Mouse (Mus musculus): Measurements from ENCODE around the gene Ly6g6c. TPM values are rescaled to one million over a fixed set of nuclear protein-coding genes. Genes with fewer than 3 reads are reported as not detected.

Gene Ly6g6c
- polyA plus RNA-seq, 1 experiment = 0.17 TPM

- 9% methylated on average over 2 of the region's 2 CpGs for WGBS
- DNase-seq (ENCODE audit: low read depth, low spot score) = no peak
These were observed 12.1 kb downstream of the Ly6g6c start for GRCm38 (mm10) chr17:35077285-35077684.

- WGBS = 3% methylated on average over 14 of the region's 14 CpGs
- no peak for DNase-seq (ENCODE audit: low read depth, low spot score)
These were observed 12.6 kb downstream of the Ly6g6c start, which contains the start of gene Ly6g6d for GRCm38 (mm10) chr17:35077786-35078233. TSS of gene Ly6g6d (minus strand) at chr17:35078065.

- whole genome bisulfite sequencing = 18% methylated on average over 9 of the region's 9 CpGs
- no peak for DNase-seq (ENCODE audit: low read depth, low spot score)
These were observed 14.6 kb downstream of the Ly6g6c start for GRCm38 (mm10) chr17:35079778-35080177.

GRCm38 (mm10) chr17:35080248-35080647 is 15.1 kb downstream of the Ly6g6c start:
- 20% methylated on average over 6 of the region's 6 CpGs for WGBS
- DNase-seq (ENCODE audit: low read depth, low spot score) = no peak

GRCm38 (mm10) chr17:35080710-35081109 is 15.5 kb downstream of the Ly6g6c start:
- WGBS = 90% methylated on average over 4 of the region's 4 CpGs

GRCm38 (mm10) chr17:35082841-35083576 is 17.8 kb downstream of the Ly6g6c start:
- 92% methylated on average over 16 of the region's 16 CpGs for WGBS
- DNase-seq (ENCODE audit: low read depth, low spot score) = no peak

More at GRCm38 (mm10) chr17:35080710-35081109, 15.5 kb downstream of the Ly6g6c start:
- no peak for DNase-seq (ENCODE audit: low read depth, low spot score)

- WGBS = 26% methylated on average over 3 of the region's 3 CpGs
- no peak for DNase-seq (ENCODE audit: low read depth, low spot score)
These were observed 18.8 kb downstream of the Ly6g6c start for GRCm38 (mm10) chr17:35083929-35084497.

GRCm38 (mm10) chr17:35085208-35085865 is 20.1 kb downstream of the Ly6g6c start, which contains the start of gene Ly6g6f:
TSS of gene Ly6g6f (minus strand) at chr17:35085610.
- DNase-seq (ENCODE audit: low read depth, low spot score) = no peak
- WGBS = 64% methylated on average over 7 of the region's 7 CpGs

GRCm38 (mm10) chr17:35088151-35088550 is 23.0 kb downstream of the Ly6g6c start:
- WGBS = 40% methylated on average over 2 of the region's 2 CpGs
- no peak for DNase-seq (ENCODE audit: low read depth, low spot score)

- DNase-seq (ENCODE audit: low read depth, low spot score) = no peak
- 3% methylated on average over 67 of the region's 67 CpGs for WGBS
These were observed 23.8 kb downstream of the Ly6g6c start, which contains the start of gene Abhd16a for GRCm38 (mm10) chr17:35088825-35089644. TSS of gene Abhd16a (plus strand) at chr17:35089263.

- DNase-seq (ENCODE audit: low read depth, low spot score) = no peak
- 52% methylated on average over 8 of the region's 8 CpGs for WGBS
These were observed 25.2 kb downstream of the Ly6g6c start for GRCm38 (mm10) chr17:35090166-35090932.

GRCm38 (mm10) chr17:35092403-35093198 is 27.4 kb downstream of the Ly6g6c start:
- WGBS = 91% methylated on average over 14 of the region's 14 CpGs
- DNase-seq (ENCODE audit: low read depth, low spot score) = no peak

GRCm38 (mm10) chr17:35094475-35095365 is 29.5 kb downstream of the Ly6g6c start:
- no peak for DNase-seq (ENCODE audit: low read depth, low spot score)
- 87% methylated on average over 15 of the region's 15 CpGs for WGBS

- WGBS = 93% methylated on average over 12 of the region's 12 CpGs
- DNase-seq (ENCODE audit: low read depth, low spot score) = no peak
These were observed 31.4 kb downstream of the Ly6g6c start for GRCm38 (mm10) chr17:35096597-35096996.

GRCm38 (mm10) chr17:35097164-35097655 is 32.0 kb downstream of the Ly6g6c start:
- DNase-seq (ENCODE audit: low read depth, low spot score) = no peak
- 89% methylated on average over 12 of the region's 12 CpGs for WGBS

GRCm38 (mm10) chr17:35100196-35100765 is 35.1 kb downstream of the Ly6g6c start:
- WGBS = 68% methylated on average over 10 of the region's 10 CpGs
- DNase-seq (ENCODE audit: low read depth, low spot score) = no peak

- DNase-seq (ENCODE audit: low read depth, low spot score) = no peak
- 91% methylated on average over 11 of the region's 11 CpGs for WGBS
These were observed 36.0 kb downstream of the Ly6g6c start for GRCm38 (mm10) chr17:35101161-35101560.
